Mouse (Mus musculus) neural tube, embryonic 11.5 days (tissue): ENCODE results near the gene Dnajc4. TPM values are rescaled to one million over a fixed set of nuclear protein-coding genes. Genes with fewer than 3 reads are reported as not detected.
"Not testable (repeated sequence)": the region's sequence is repeated elsewhere in the genome, so short reads cannot be mapped to it uniquely, and the experiment has no call there.

Experiments
- ATAC-seq: fragments of 200-750 bp; cut with Nextera tagmentation; 2 replicates; pipeline ENCODE4 v1.8.0; 2017; ENCODE audit warnings: moderate number of reproducible peaks, mild to moderate bottlenecking, moderate TSS enrichment, moderate library complexity; ENCODE audit not compliant: insufficient read depth, low FRiP score, low TSS enrichment
- DNase-seq: peaks from one replicate; pipeline ENCODE4 v3.0.0-alpha.2; 2015; ENCODE audit warnings: low spot score
- H3K27ac ChIP-seq: fragments of 300-500 bp; sonication (generic); 2 replicates; pipeline ENCODE4 v1.5.1; 2014; ENCODE audit warnings: low read depth, mild to moderate bottlenecking, low read length
- H3K27me3 ChIP-seq: fragments of 300-500 bp; sonication (generic); 2 replicates; pipeline ENCODE4 v1.6.1; 2014; ENCODE audit warnings: mild to moderate bottlenecking, low read length, mixed read lengths; ENCODE audit not compliant: control insufficient read depth, insufficient read depth
- H3K36me3 ChIP-seq: fragments of 300-500 bp; sonication (generic); 2 replicates; pipeline ENCODE4 v1.6.1; 2014; ENCODE audit warnings: mild to moderate bottlenecking, low read length, moderate library complexity, mixed read lengths; ENCODE audit not compliant: control insufficient read depth, insufficient read depth
- H3K4me1 ChIP-seq: fragments of 300-500 bp; sonication (generic); 2 replicates; pipeline ENCODE4 v1.6.1; 2014; ENCODE audit warnings: low read length, mixed read lengths; ENCODE audit not compliant: control insufficient read depth, insufficient read depth
- H3K4me2 ChIP-seq: fragments of 300-500 bp; sonication (generic); 2 replicates; pipeline ENCODE4 v1.6.1; 2014; ENCODE audit warnings: low read depth, mild to moderate bottlenecking, moderate library complexity
- H3K4me3 ChIP-seq: fragments of 300-500 bp; sonication (generic); 2 replicates; pipeline ENCODE4 v1.5.1; 2014; ENCODE audit warnings: low read depth, low read length
- H3K9ac ChIP-seq: fragments of 300-500 bp; sonication (generic); 2 replicates; pipeline ENCODE4 v1.6.1; 2014; ENCODE audit warnings: mild to moderate bottlenecking, low read length
- H3K9me3 ChIP-seq: fragments of 300-500 bp; sonication (generic); 2 replicates; pipeline ENCODE4 v1.6.1; 2016; ENCODE audit warnings: low read length; ENCODE audit not compliant: control insufficient read depth
- WGBS: fragments of 180-500 bp; shearing (Covaris S2); extraction: QIAGEN DNeasy Blood & Tissue Kit; methylation state at CpG from one replicate; pipeline ENCODE4 v1.1.7; 2014; 5-methylcytosine and 5-hydroxymethylcytosine counted together
- polyA plus RNA-seq: library from polyadenylated mRNA; unstranded; fragments of >200 nt; fragmentation: Nextera tagmentation; extraction: Ambion mirVana; gene quantifications from 2 replicates; pipeline ENCODE4 v1.2.1, GENCODE M21; 2014

Dnajc4 gene
- polyA plus RNA-seq, 1 experiment from 2014 or later = 17.3 TPM

DNA sequence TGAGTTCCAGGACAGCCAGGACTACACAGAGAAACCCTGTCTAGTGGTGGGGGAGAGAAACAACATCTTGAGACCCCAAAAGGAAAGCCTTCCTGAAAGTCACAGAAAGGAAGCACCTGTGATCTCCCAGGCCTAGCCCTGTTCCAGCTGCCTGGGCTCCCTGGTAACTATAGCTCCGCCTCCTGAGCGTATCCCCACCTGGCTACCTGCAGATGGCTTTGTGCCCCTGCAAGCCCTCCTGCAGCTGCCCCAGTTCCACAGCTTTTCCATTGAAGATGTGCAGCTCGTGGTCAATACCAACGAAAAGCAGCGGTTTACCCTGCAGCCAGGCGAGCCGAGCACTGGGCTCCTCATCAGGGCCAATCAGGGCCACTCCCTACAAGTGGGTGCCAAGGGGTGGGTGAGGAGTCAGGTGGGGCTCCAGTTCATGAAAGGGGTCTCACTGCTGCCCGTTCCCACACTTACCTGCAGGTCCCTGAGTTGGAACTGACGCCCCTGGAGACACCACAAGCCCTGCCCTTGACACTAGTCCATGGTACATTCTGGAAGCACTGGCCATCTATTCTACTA is 5.4 kb upstream of the Dnajc4 start:
- peaks cover 4% of the 10 kb centered on the region; the same call in 1 of the 2 replicates for H3K36me3 ChIP-seq
- H3K9ac ChIP-seq = no peak overlapping the region
- no peaks in the 10 kb centered on the region for H3K9me3 ChIP-seq
- H3K4me3 ChIP-seq = no peak overlapping the region
- H3K4me2 ChIP-seq = no peak overlapping the region
- peaks cover 19% of the 10 kb centered on the region for H3K4me1 ChIP-seq
- ATAC-seq (no peak), DNase-seq (no peak)
- no peaks in the 10 kb centered on the region for H3K27me3 ChIP-seq
- 80% methylated on average over 9 of the region's 9 CpGs for WGBS
- no peak overlapping the region for H3K27ac ChIP-seq

DNA sequence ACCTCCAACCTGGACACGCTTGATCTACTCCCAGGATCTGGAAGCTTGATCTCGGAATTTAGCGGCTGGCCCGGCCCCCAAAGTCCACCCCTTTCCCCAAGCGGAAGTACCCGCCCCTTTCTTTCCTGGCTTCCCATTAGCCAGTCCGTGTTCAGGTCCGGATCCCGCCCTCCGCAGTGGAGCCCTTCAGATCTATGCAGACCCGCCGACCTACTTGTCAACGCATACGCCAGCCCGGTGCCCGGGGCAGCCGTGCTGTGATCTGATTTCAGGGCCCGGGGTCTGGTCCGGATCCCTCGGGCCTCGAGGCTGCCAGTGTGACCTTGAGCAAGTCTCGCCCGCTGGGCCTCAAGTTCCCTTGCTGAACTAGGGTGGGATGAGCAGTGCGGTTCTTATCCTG is 3.6 kb upstream of the Dnajc4 start, which contains the start of the genes Nudt22 and Trpt1:
Gene Nudt22 (minus strand): TSS at position 112 of the 400 bp plus-strand sequence.
Gene Trpt1 (plus strand): TSS at position 126 of the 400 bp plus-strand sequence.
- DNase-seq (peak; percentile 88), ATAC-seq (peak; percentile 78; the same call in 1 of the 2 replicates)
- Histone ChIP-seq H3K9me3 (no peaks in the 10 kb centered on the region), H3K36me3 (peaks cover 4% of the 10 kb centered on the region; the same call in 1 of the 2 replicates), H3K4me1 (peaks cover 22% of the 10 kb centered on the region), H3K27me3 (no peaks in the 10 kb centered on the region), H3K4me2 (peak within 1 kb of the TSS; percentile 76), H3K4me3 (peak within 1 kb of the TSS; percentile 41), H3K27ac (no peak within 1 kb of the TSS), H3K9ac (peak within 1 kb of the TSS; percentile 53)
- WGBS = under 1% methylated on average over 24 of the region's 24 CpGs

DNA sequence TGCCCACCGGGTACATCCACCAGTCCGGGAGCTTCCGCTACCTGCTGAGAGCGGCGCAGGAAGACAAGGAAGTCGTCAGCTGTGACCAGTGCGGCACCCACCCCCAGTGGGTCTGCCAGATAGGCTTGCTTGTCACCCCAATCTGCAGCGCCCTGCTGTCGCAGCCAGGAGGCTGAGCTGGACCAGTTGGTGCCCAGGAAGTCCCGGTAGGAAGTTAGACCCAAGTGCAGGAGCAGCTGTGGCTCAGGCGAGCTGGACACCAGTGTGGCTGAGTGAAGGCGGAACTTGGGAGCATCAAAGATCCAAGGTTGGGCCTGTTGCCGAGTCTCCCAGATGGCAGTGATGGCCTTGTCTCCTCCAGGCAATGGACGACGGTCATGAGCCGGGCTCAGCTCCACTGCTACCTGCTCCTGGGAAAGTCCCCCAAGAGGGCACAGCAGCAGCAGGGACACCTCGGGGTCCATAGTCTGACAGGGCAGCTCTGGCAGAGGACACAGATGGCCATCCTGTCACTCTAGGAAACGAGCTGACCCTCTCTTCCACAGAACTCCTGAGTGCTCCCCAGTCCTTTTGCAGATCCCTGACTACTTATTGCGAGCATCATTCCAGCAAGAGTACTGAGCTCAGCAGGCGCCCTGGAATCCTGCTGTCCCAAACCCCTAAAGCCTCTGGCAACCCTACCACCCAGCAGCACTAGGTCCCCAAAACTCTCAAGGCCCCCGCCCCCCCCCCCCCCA is 3.1 kb upstream of the Dnajc4 start:
- H3K4me3 ChIP-seq = peak overlapping the region; percentile 41
- DNase-seq (no peak), ATAC-seq (no peak)
- H3K4me1 ChIP-seq = peaks cover 22% of the 10 kb centered on the region
- 47% methylated on average over 21 of the region's 21 CpGs for WGBS
- H3K27me3 ChIP-seq = no peaks in the 10 kb centered on the region
- H3K9me3 ChIP-seq = no peaks in the 10 kb centered on the region
- H3K4me2 ChIP-seq = peak overlapping the region; percentile 76
- H3K27ac ChIP-seq = no peak overlapping the region
- H3K36me3 ChIP-seq = peaks cover 4% of the 10 kb centered on the region; the same call in 1 of the 2 replicates
- peak overlapping the region; percentile 53 for H3K9ac ChIP-seq

DNA sequence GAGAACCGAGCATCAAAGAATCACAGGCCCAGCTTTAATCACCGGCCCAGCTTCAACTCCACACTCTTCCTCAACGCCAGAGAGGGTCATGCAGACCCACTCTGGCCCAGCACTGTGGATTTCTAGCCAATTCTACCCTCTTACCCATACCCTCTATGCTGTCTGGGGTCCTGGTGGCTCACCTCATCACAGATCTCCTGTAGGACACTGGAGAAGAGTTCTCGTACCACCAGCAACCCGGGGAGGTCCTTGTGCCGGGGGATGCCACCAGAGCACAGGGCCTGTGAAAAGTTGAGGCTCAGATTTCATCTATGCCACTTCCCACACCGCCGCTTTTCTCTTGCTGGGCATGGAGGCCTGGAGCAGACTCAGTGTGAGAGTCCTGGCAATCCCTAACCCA is 2.1 kb upstream of the Dnajc4 start:
- H3K9ac ChIP-seq = no peak overlapping the region
- WGBS = 85% methylated on average over 8 of the region's 8 CpGs
- no peak overlapping the region for H3K4me3 ChIP-seq
- peaks cover 22% of the 10 kb centered on the region for H3K4me1 ChIP-seq
- H3K36me3 ChIP-seq = peaks cover 4% of the 10 kb centered on the region; the same call in 1 of the 2 replicates
- no peaks in the 10 kb centered on the region for H3K27me3 ChIP-seq
- no peak for ATAC-seq
- no peak overlapping the region for H3K4me2 ChIP-seq
- DNase-seq = no peak
- H3K27ac ChIP-seq = no peak overlapping the region
- no peaks in the 10 kb centered on the region for H3K9me3 ChIP-seq

DNA sequence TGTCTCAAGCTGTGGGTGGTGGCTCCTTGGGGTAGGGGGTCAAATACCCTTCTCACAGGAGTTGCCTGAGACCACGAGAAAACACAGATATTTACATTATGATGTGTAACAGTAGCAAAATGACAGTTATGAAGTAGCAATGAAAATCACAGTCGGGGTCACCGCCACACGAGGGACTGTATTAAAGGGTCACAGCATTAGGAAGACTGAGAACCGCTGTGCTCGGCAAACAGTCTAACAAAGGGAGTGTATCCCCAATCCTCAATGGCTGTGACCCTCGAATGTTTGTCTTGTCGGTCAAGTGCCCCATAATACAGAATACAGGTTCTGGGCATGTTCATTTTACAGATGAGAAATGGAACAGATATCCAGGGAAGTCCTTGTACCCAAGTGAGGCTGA is 1.6 kb upstream of the Dnajc4 start:
- Histone ChIP-seq H3K27ac (no peak overlapping the region), H3K4me3 (no peak overlapping the region), H3K9ac (no peak overlapping the region), H3K27me3 (no peaks in the 10 kb centered on the region), H3K9me3 (no peaks in the 10 kb centered on the region), H3K4me1 (peaks cover 22% of the 10 kb centered on the region), H3K36me3 (no peaks in the 10 kb centered on the region; the same call in 1 of the 2 replicates), H3K4me2 (no peak overlapping the region)
- 89% methylated on average over 8 of the region's 8 CpGs for WGBS
- no peak for DNase-seq
- ATAC-seq = no peak

DNA sequence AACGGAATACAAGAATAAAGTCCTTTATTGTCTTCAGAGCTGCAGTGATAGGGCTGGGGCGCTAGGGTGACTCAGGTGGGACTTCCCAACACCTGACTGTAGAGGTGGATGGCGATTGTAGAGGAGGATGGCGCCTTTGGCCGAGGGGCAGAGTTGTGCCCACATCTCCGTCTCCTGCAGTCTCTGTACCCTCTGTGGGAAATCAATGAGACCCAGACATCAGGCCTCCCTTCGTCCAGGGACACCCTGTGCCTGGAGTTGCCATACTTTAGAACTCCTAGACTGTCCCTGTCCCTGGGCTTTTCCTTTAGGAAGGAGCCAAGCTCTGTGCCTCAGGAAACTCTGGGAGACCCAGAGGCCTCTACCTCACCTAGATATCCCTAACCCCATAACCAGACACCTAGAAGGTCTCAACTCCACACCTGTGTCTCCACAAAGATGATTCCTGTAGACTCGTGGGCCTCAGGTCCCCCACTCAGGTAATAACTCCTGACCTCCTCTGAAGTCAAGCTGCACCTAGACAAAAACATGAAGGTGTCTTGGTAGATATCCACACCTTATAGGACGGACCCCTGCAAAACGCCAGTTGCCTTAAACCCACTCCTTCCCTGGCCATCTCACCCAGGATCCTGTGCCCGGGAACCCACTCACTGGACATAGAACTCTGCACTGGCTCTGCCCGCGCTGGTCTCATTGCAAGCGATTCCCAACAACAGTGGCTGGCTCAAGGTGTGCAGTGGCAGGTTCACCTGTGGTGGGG is 819 bp upstream of the Dnajc4 start:
- no peaks in the 10 kb centered on the region for H3K9me3 ChIP-seq
- peak overlapping the region; percentile 46 for H3K4me3 ChIP-seq
- H3K4me2 ChIP-seq = peak overlapping the region; percentile 71
- ATAC-seq (no peak; the same call in 1 of the 2 replicates), DNase-seq (no peak)
- WGBS = 58% methylated on average over 14 of the region's 14 CpGs
- no peaks in the 10 kb centered on the region for H3K36me3 ChIP-seq
- H3K27me3 ChIP-seq = no peaks in the 10 kb centered on the region
- H3K9ac ChIP-seq = peak overlapping the region; percentile 53
- peak overlapping the region; percentile 42; the same call in 1 of the 2 replicates for H3K27ac ChIP-seq
- H3K4me1 ChIP-seq = peaks cover 22% of the 10 kb centered on the region

DNA sequence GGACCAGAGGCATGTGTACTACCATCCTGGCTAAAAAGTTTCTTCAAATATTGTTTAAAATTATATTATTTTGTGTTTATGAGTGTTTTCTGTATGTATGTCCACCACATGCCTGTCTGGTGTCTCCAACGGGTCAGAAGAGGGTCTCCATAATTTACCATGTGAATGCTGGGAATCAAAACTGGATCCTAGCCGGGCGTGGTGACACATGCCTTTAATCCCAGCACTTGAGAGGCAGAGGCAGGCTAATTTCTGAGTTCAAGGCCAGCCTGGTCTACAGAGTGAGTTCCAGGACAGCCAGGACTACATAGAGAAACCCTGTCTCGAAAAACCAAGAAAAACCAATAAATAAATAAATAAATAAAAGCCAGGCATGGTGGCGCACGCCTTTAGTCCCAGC is 1.2 kb downstream of the Dnajc4 start:
- H3K4me2 ChIP-seq, ATAC-seq, H3K9ac ChIP-seq, H3K36me3 ChIP-seq, H3K27me3 ChIP-seq, H3K4me3 ChIP-seq, DNase-seq, H3K9me3 ChIP-seq, H3K27ac ChIP-seq: not testable (repeated sequence)
- WGBS = 92% methylated on average over 6 of the region's 6 CpGs
- peaks cover 18% of the 10 kb centered on the region for H3K4me1 ChIP-seq

DNA sequence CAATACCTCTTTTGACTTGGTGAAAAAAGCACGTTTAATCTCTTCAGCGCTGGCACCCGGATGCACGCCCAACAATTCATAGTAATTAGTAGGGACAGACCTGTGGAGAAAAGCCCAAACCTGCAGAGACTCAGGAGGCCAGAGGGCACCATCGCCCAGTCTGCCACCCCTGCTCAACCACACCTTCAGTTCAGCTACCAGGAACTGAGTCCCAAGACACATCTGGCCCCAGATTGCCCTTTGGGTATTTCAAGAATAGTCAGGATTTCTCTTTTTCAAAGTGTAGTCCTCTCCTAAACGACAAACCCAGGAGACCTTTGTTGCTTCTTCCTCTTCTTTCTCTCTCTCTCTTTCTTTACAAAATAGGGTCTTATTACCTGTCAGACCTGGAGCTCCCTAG is 1.7 kb downstream of the Dnajc4 start:
- WGBS = 81% methylated on average over 6 of the region's 6 CpGs
- no peaks in the 10 kb centered on the region for H3K36me3 ChIP-seq
- ATAC-seq = no peak
- H3K9me3 ChIP-seq = no peaks in the 10 kb centered on the region
- H3K4me2 ChIP-seq = no peak overlapping the region
- H3K27me3 ChIP-seq = no peaks in the 10 kb centered on the region
- no peak overlapping the region for H3K27ac ChIP-seq
- no peak overlapping the region for H3K9ac ChIP-seq
- H3K4me3 ChIP-seq = no peak overlapping the region
- peaks cover 20% of the 10 kb centered on the region for H3K4me1 ChIP-seq
- no peak for DNase-seq
